Comparison of ENCODE assay signal across 9 mouse cellular contexts in the genomic region with DNA sequence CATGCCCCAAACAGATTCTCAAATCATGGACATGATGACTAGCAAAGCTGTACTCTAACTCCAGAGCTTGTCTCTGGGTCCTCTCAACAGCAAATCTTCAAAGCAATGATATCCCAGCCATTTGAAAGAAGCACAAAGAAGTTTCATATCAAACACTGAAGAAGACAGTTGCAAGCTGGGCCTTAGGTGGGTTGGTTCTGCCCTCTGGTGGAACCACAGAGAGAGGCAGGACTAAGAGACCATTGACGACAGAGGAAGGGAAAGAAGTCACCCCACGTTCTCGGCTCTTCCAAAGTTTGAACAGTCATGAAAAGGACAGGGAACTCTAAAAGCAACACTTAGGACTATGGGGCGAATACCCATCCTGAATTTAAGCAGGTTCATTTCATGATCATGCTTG. TPM values are rescaled to one million over a fixed set of nuclear protein-coding genes. Genes with fewer than 3 reads are reported as not detected.
DNase-seq lines count a peak whose midpoint lies in the region; ATAC-seq and TF ChIP-seq lines count a peak whose summit lies in the region.
"Had no signal": no experiment of that assay in that cellular context is flagged by ENCODE, and none has a peak within 500 bp of the region (broad histone marks: within the 10 kb centered on the region; RNA-seq: fewer than 3 reads in every experiment).

No protein-coding gene starts in this region.

- H3K9me3 ChIP-seq in liver, embryonic 14.5 days (ENCODE audit: control insufficient read depth, low read length) = no peaks in the 10 kb centered on the region
- no peaks in the 10 kb centered on the region for H3K9me3 ChIP-seq in forebrain, embryonic 11.5 days (ENCODE audit: control insufficient read depth, low read length)
- H3K9me3 ChIP-seq: heart, embryonic 15.5 days had no signal

- TF ChIP-seq EP300 in liver, embryonic 14.5 days (IDR thresholded peaks at IDR 0.05; ENCODE audit: low read depth) = no peak

- H3K27me3 ChIP-seq in liver, embryonic 14.5 days (ENCODE audit: control insufficient read depth, insufficient read depth, low read length) = no peaks in the 10 kb centered on the region
- H3K27me3 ChIP-seq in forebrain, embryonic 11.5 days (ENCODE audit: control insufficient read depth, insufficient read depth, low read length) = no peaks in the 10 kb centered on the region

- intact Hi-C loops in left cerebral cortex, postnatal 14 days (cut with DNase I) = loop anchor here (2.0 kb wide), 1 partner anchor 150 kb away; no protein-coding TSS in a partner anchor

- peak; percentile 51 for DNase-seq in embryo, embryonic 10 days (ENCODE audit: low spot score)
- DNase-seq in embryo, embryonic 9.5 days (ENCODE audit: extremely low spot score) = no peak
- DNase-seq in liver, embryonic 14.5 days (ENCODE audit: low read depth in 3 of 3, low spot score in 3 of 3) = no peak
- DNase-seq in liver (no peak), R1 (ENCODE audit: low read depth, low spot score) (peak; percentile 39)
- peak; percentile 28 to 44 for DNase-seq in left cerebral cortex, postnatal 14 days (ENCODE audit: low spot score in 2 of 2)
- DNase-seq in thymus, postnatal 25 days = peak; percentile 23
- DNase-seq in forebrain, embryonic 11.5 days (ENCODE audit: low spot score) = no peak

- H3K27ac ChIP-seq in liver, embryonic 14.5 days = no peak overlapping the region
- no peak overlapping the region for H3K27ac ChIP-seq in forebrain, embryonic 11.5 days (ENCODE audit: low read depth, low read length)
- H3K27ac ChIP-seq: heart, embryonic 15.5 days had no signal

- H3K4me1 ChIP-seq in liver, embryonic 14.5 days (replicated peaks; ENCODE audit: control insufficient read depth in 2 of 2, insufficient read depth in 2 of 2, low read length in 1 of 2) = no peaks in the 10 kb centered on the region
- H3K4me1 ChIP-seq in forebrain, embryonic 11.5 days (replicated peaks; ENCODE audit: control insufficient read depth, insufficient read depth, low read length) = no peaks in the 10 kb centered on the region
- H3K4me1 ChIP-seq: heart, embryonic 15.5 days had no signal

- H3K9ac ChIP-seq in liver, embryonic 14.5 days (replicated peaks) = no peak overlapping the region
- H3K9ac ChIP-seq in forebrain, embryonic 11.5 days (ENCODE audit: low read length) = no peak overlapping the region
- H3K9ac ChIP-seq: heart, embryonic 15.5 days had no signal

- no peak overlapping the region for H3K4me3 ChIP-seq in liver, embryonic 14.5 days (ENCODE audit: insufficient read depth in 1 of 2, low read depth in 2 of 2, low read length in 2 of 2)
- H3K4me3 ChIP-seq in forebrain, embryonic 11.5 days (ENCODE audit: low read depth, low read length) = no peak overlapping the region
- H3K4me3 ChIP-seq: heart, embryonic 15.5 days had no signal

- no peak overlapping the region for H3K4me2 ChIP-seq in liver, embryonic 14.5 days (ENCODE audit: low read depth)
- no peak overlapping the region for H3K4me2 ChIP-seq in forebrain, embryonic 11.5 days (ENCODE audit: low read depth, low read length, severe bottlenecking)
- H3K4me2 ChIP-seq: heart, embryonic 15.5 days had no signal

- no peaks in the 10 kb centered on the region for H3K36me3 ChIP-seq in liver, embryonic 14.5 days (replicated peaks; ENCODE audit: control insufficient read depth, insufficient read depth, low read depth)
- H3K36me3 ChIP-seq in forebrain, embryonic 11.5 days (ENCODE audit: control insufficient read depth, insufficient read depth, low read length) = no peaks in the 10 kb centered on the region
- H3K36me3 ChIP-seq: heart, embryonic 15.5 days had no signal

- ATAC-seq in liver, embryonic 14.5 days (ENCODE audit: insufficient read depth) = no peak
- no peak for ATAC-seq in forebrain, embryonic 11.5 days (replicated peaks; ENCODE audit: low FRiP score)

- 5% methylated on average over 4 of the region's 4 CpGs for WGBS in liver, embryonic 14.5 days (ENCODE audit: insufficient replicate concordance)
- 26% methylated on average over 4 of the region's 4 CpGs for WGBS in forebrain, embryonic 11.5 days

- peak; percentile 69 for TF ChIP-seq CTCF in liver, embryonic 14.5 days (IDR thresholded peaks at IDR 0.05; ENCODE audit: low read depth)

RNA-seq across cellular contexts. Expression of a gene that starts 18.5 kb away (rescaled TPM):
- polyA plus RNA-seq in liver, embryonic 14.5 days (2012; rRNA removed) = 22.7 and 40.2 TPM in 2 replicates
- polyA plus RNA-seq in liver, embryonic 14.5 days (2014; fragmentation: Nextera tagmentation; extraction: Ambion mirVana) = 90.4 and 94.5 TPM in 2 replicates
- 1 to 10 TPM; 1.0 to 1.5 TPM for total RNA-seq in left cerebral cortex, postnatal 14 days (2021)
- polyA plus RNA-seq in forebrain, embryonic 11.5 days (2014; fragmentation: Nextera tagmentation; extraction: Ambion mirVana) = 90.4 and 101 TPM in 2 replicates

RNA-seq across cellular contexts. Expression of a gene that starts 36.8 kb away (rescaled TPM):
- polyA plus RNA-seq in liver, embryonic 14.5 days (2012; rRNA removed) = 1.1 and 2.6 TPM in 2 replicates
- 5.3 and 7.2 TPM in 2 replicates for polyA plus RNA-seq in liver, embryonic 14.5 days (2014; fragmentation: Nextera tagmentation; extraction: Ambion mirVana)
- 10 to 100 TPM; 10.2 to 12.4 TPM for total RNA-seq in left cerebral cortex, postnatal 14 days (2021)
- 12.9 and 15.3 TPM in 2 replicates for polyA plus RNA-seq in forebrain, embryonic 11.5 days (2014; fragmentation: Nextera tagmentation; extraction: Ambion mirVana)

Comparison
In these comparisons a context has a peak if more than half of its experiments do, and no peak if none do; other contexts are left out.
1. DNase-seq: peak in embryo, embryonic 10 days (single experiment), R1 (single experiment), left cerebral cortex, postnatal 14 days (2 of 2) and thymus, postnatal 25 days (single experiment); none in embryo, embryonic 9.5 days (single experiment), liver, embryonic 14.5 days (0 of 3), liver (single experiment) and forebrain, embryonic 11.5 days (single experiment).